8 mouse cellular contexts compared by ENCODE assay signal in the genomic region with DNA sequence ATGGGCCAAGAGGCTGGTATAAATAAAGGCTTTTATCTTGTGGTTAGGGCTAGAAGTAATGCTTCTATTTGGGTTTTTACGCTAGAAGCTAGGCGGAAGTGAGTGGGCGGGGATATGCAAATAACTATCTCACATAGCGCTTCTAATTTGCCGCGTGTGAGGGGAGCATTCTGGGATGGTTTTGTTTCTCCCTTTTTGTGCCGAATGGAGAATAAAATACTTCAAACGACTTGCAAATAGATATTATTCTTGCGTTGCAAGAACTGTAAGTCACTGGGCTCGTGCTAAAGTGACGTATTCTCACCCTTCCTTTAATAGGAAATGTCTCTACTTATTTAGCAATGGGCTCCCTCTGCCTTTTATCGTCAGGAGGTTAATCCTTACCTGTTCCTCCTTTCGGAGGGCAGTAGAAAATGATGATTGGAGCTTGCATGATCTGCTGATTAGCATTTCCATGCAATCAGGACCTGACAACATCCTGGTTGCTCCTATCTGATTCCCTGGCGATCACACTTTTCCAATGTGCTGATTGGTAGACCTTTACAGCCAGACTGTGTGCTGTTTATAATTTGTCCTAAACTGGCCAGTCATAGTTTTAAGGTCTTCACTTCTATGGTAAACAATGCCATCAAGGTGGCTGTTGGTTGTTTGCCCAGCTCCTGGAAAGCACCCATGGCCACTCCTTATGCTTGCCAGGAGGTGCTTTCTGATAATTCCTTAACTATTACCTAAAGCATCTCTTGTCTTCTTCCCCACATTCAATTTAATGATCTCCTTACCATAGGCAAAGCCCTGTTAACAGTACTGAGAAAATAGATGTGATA. TPM values are rescaled to one million over a fixed set of nuclear protein-coding genes. Genes with fewer than 3 reads are reported as not detected.
DNase-seq lines count a peak whose midpoint lies in the region; ATAC-seq lines count a peak whose summit lies in the region.

No protein-coding gene starts in this region.

- H3K4me1 ChIP-seq in hindbrain, embryonic 11.5 days (replicated peaks; ENCODE audit: control insufficient read depth, insufficient read depth, low read length): peaks cover 7% of the 10 kb centered on the region

- H3K9me3 ChIP-seq in hindbrain, embryonic 11.5 days (ENCODE audit: control insufficient read depth, low read length): no peaks in the 10 kb centered on the region

- no peaks in the 10 kb centered on the region for H3K27me3 ChIP-seq in hindbrain, embryonic 11.5 days (ENCODE audit: control insufficient read depth, insufficient read depth, low read length)

- WGBS in hindbrain, embryonic 11.5 days: under 1% methylated on average over 14 of the region's 14 CpGs

- ATAC-seq in hindbrain, embryonic 11.5 days (ENCODE audit: low FRiP score): peak; percentile 71

- H3K4me3 ChIP-seq in hindbrain, embryonic 11.5 days (ENCODE audit: low read depth, low read length): peak overlapping the region; percentile 26

- H3K27ac ChIP-seq in hindbrain, embryonic 11.5 days (ENCODE audit: low read depth, low read length): peak overlapping the region; percentile 83

- DNase-seq in NIH3T3 (ENCODE audit: low read depth): peak; percentile 92
- DNase-seq in cerebellum, adult 8-10 months: peak; percentile 93
- DNase-seq in forelimb bud, embryonic 11.5 days (ENCODE audit: low read depth, low spot score): peak; percentile 93
- peak; percentile 91 for DNase-seq in hindbrain, embryonic 11.5 days (ENCODE audit: low spot score)
- peak; percentile 77 to 83 for DNase-seq in layer of hippocampus, postnatal 10 days (ENCODE audit: low spot score in 2 of 2)
- DNase-seq in lung, postnatal 10 days: peak; percentile 93
- DNase-seq in ovary, postnatal 14 days (ENCODE audit: low spot score): peak; percentile 75
- DNase-seq in thymus, postnatal 10 days (ENCODE audit: low spot score in 2 of 2): peak; percentile 76 to 86

- H3K9ac ChIP-seq in hindbrain, embryonic 11.5 days (ENCODE audit: low read depth, low read length): peak overlapping the region; percentile 62

- peak overlapping the region; percentile 39 for H3K4me2 ChIP-seq in hindbrain, embryonic 11.5 days (replicated peaks; ENCODE audit: low read depth, low read length)

- no peaks in the 10 kb centered on the region for H3K36me3 ChIP-seq in hindbrain, embryonic 11.5 days (ENCODE audit: control insufficient read depth, insufficient read depth, low read length)

RNA-seq across cellular contexts. Expression of gene Tmem107, which starts 2.7 kb away (rescaled TPM):
- polyA plus RNA-seq in hindbrain, embryonic 11.5 days (2014; fragmentation: Nextera tagmentation; extraction: Ambion mirVana): 52.4 and 54.6 TPM in 2 replicates
- total RNA-seq in layer of hippocampus, postnatal 10 days (2021): 10 to 100 TPM; 10.4 to 14.0 TPM

RNA-seq across cellular contexts. Expression of gene Borcs6, which starts 13.8 kb away (rescaled TPM):
- 9.8 and 11.6 TPM in 2 replicates for polyA plus RNA-seq in hindbrain, embryonic 11.5 days (2014; fragmentation: Nextera tagmentation; extraction: Ambion mirVana)
- 10 to 100 TPM; 24.2 to 24.9 TPM for total RNA-seq in layer of hippocampus, postnatal 10 days (2021)

RNA-seq across cellular contexts. Expression of gene Vamp2, which starts 15.0 kb away (rescaled TPM):
- polyA plus RNA-seq in hindbrain, embryonic 11.5 days (2014; fragmentation: Nextera tagmentation; extraction: Ambion mirVana): 85.1 and 98.1 TPM in 2 replicates
- total RNA-seq in layer of hippocampus, postnatal 10 days (2021): 1,000 to 10,000 TPM in 1 of 2 experiments, 100 to 1,000 TPM in 1; 909 to 1,029 TPM

RNA-seq across cellular contexts. Expression of gene Per1, which starts 21.7 kb away (rescaled TPM):
- polyA plus RNA-seq in hindbrain, embryonic 11.5 days (2014; fragmentation: Nextera tagmentation; extraction: Ambion mirVana): 5.6 and 7.4 TPM in 2 replicates
- total RNA-seq in layer of hippocampus, postnatal 10 days (2021): 10 to 100 TPM; 54.4 to 67.2 TPM

RNA-seq across cellular contexts. Expression of gene Aurkb, which starts 27.8 kb away (rescaled TPM):
- 131 and 141 TPM in 2 replicates for polyA plus RNA-seq in hindbrain, embryonic 11.5 days (2014; fragmentation: Nextera tagmentation; extraction: Ambion mirVana)
- total RNA-seq in layer of hippocampus, postnatal 10 days (2021): 1 to 10 TPM; 5.3 to 6.0 TPM

Comparison
In these comparisons a context has a peak if more than half of its experiments do, and no peak if none do; other contexts are left out.
1. Peak in every context shown above with its lines: DNase-seq, ATAC-seq, H3K4me3 ChIP-seq and H3K27ac ChIP-seq.